Mouse (Mus musculus): ENCODE data around the gene Dab2ip. TPM values are rescaled to one million over a fixed set of nuclear protein-coding genes. Genes with fewer than 3 reads are reported as not detected.

Gene Dab2ip
- total and polyA plus RNA-seq, 3 experiments, result 4.0 to 9.9 TPM; not detected in 1

GRCm38 (mm10) chr2:35565051-35565836 is 7.2 kb downstream of the Dab2ip start:
- 0 out of 2 replicates have a peak, but pooled peaks have one; percentile 28 for TF ChIP-seq ETS1 (IDR thresholded peaks at IDR 0.05; ENCODE audit: low read depth, low read length)
- peak in 1 of 2 experiments; percentile 52; a peak in 2 of 4 replicates for TF ChIP-seq EP300 (IDR thresholded peaks at IDR 0.05; ENCODE audit: low read depth in 1 of 2, low read length in 2 of 2)
- no peak for TF ChIP-seq USF1 (IDR thresholded peaks at IDR 0.05; ENCODE audit: low read depth, low read length)
- 0 out of 2 replicates have a peak, but pooled peaks have one; percentile 40 for TF ChIP-seq GATA1 (IDR thresholded peaks at IDR 0.05; ENCODE audit: low read depth, low read length)
- peaks cover 11 to 36% of the 10 kb centered on the region in 2 experiments for H3K4me1 ChIP-seq (ENCODE audit: control insufficient read depth in 1 of 2, insufficient read depth in 2 of 2, low read length in 2 of 2)
- H3K79me2 ChIP-seq (ENCODE audit: control insufficient read depth, insufficient read depth, low read length, poor library complexity), result no peaks in the 10 kb centered on the region
- H3K27ac ChIP-seq (ENCODE audit: control insufficient read depth, low read depth, low read length), result 0 out of 2 replicates have a peak overlapping the region, but pooled peaks have one; percentile 34
- no peak overlapping the region for H3K9ac ChIP-seq (ENCODE audit: control insufficient read depth, low read depth, low read length, poor library complexity, severe bottlenecking)
- peak; percentile 61 for DNase-seq (ENCODE audit: low read depth, low spot score)
- H3K27me3 ChIP-seq (ENCODE audit: control insufficient read depth in 1 of 2, insufficient read depth in 2 of 2, low read length in 2 of 2), result no peaks in the 10 kb centered on the region
- no peaks in the 10 kb centered on the region for H3K9me3 ChIP-seq (replicated peaks; ENCODE audit: insufficient read depth, low read length)
- peaks cover 0 to 4% of the 10 kb centered on the region in 2 experiments; a peak in 2 of 4 replicates for H3K36me3 ChIP-seq (ENCODE audit: control insufficient read depth in 1 of 2, insufficient read depth in 2 of 2, low read length in 2 of 2)
- no peak overlapping the region for H3K4me3 ChIP-seq (ENCODE audit: control insufficient read depth in 1 of 2, insufficient read depth in 1 of 2, low read depth in 2 of 2, low read length in 2 of 2)

DNA sequence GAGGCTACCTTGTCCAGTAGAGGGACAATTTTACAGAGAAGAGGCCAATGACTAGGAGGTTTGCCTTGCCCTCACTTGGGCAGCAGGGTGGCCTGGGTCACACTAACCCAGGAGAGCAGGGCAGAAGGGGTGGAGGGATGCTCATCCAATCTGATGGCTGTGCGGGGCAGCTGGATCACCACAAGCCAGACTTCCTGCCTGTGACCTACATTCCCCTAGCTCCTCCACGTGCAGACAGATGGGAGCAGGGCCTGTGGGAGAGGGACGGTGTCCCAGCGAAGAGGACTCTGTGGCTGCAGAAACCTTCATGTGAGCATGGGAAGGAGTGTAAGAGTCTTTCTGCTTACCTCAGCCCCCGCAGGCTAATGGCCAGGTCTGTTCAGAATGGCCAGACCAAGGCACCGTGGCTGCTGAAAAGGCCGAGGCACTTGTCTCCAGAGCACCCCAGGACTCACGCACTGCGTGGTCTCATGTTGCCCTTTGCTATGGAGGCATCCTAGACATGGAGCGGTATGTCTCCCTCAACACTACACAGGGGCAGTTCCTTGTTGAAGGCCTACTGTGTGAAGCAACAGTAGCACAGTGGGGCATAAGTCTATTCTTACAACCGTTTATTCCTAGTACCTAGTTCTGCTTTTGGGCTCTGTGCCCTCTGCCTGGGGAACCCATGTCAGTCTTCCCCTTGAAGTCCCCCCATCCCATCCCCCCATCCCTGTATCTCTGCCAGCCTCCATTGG is 9.1 kb downstream of the Dab2ip start:
- no peak overlapping the region for H3K4me3 ChIP-seq (ENCODE audit: control insufficient read depth in 1 of 2, insufficient read depth in 1 of 2, low read depth in 2 of 2, low read length in 2 of 2)
- peak; percentile 27 for DNase-seq (ENCODE audit: low read depth, low spot score)
- TF ChIP-seq ZKSCAN1 (IDR thresholded peaks at IDR 0.05; ENCODE audit: low read depth, low read length) (peak; percentile 92), MAFK (IDR thresholded peaks at IDR 0.05; ENCODE audit: borderline replicate concordance, low read depth, low read length) (no peak), GABPA (IDR thresholded peaks at IDR 0.05; ENCODE audit: low read depth, low read length) (no peak), TAL1 (IDR thresholded peaks at IDR 0.05; ENCODE audit: low read length) (no peak)

GRCm38 (mm10) chr2:35567694-35568149 is 9.7 kb downstream of the Dab2ip start:
- Histone ChIP-seq H3K27me3 (ENCODE audit: control insufficient read depth in 1 of 2, insufficient read depth in 2 of 2, low read length in 2 of 2) (no peaks in the 10 kb centered on the region), H3K9me3 (replicated peaks; ENCODE audit: insufficient read depth, low read length) (no peaks in the 10 kb centered on the region), H3K36me3 (ENCODE audit: control insufficient read depth in 1 of 2, insufficient read depth in 2 of 2, low read length in 2 of 2) (peaks cover 0 to 4% of the 10 kb centered on the region in 2 experiments; a peak in 2 of 4 replicates), H3K79me2 (ENCODE audit: control insufficient read depth, insufficient read depth, low read length, poor library complexity) (no peaks in the 10 kb centered on the region), H3K4me3 (ENCODE audit: control insufficient read depth in 1 of 2, insufficient read depth in 1 of 2, low read depth in 2 of 2, low read length in 2 of 2) (no peak overlapping the region), H3K9ac (ENCODE audit: control insufficient read depth, low read depth, low read length, poor library complexity, severe bottlenecking) (no peak overlapping the region), H3K4me1 (ENCODE audit: control insufficient read depth in 1 of 2, insufficient read depth in 2 of 2, low read length in 2 of 2) (peaks cover 9 to 27% of the 10 kb centered on the region in 2 experiments), H3K27ac (ENCODE audit: control insufficient read depth, low read depth, low read length) (no peak overlapping the region)
- DNase-seq (ENCODE audit: low read depth, low spot score), result no peak
- TF ChIP-seq MEF2A (IDR thresholded peaks at IDR 0.05; ENCODE audit: extremely low read depth, insufficient replicate concordance, low read depth, low read length, poor library complexity, severe bottlenecking) (no peak), ZMIZ1 (IDR thresholded peaks at IDR 0.05; ENCODE audit: low read depth, low read length) (no peak)

More for the DNA sequence above, 9.1 kb downstream of the Dab2ip start:
- Histone ChIP-seq H3K36me3 (ENCODE audit: control insufficient read depth in 1 of 2, insufficient read depth in 2 of 2, low read length in 2 of 2) (peaks cover 0 to 4% of the 10 kb centered on the region in 2 experiments; a peak in 2 of 4 replicates), H3K9me3 (replicated peaks; ENCODE audit: insufficient read depth, low read length) (no peaks in the 10 kb centered on the region), H3K9ac (ENCODE audit: control insufficient read depth, low read depth, low read length, poor library complexity, severe bottlenecking) (no peak overlapping the region), H3K4me1 (ENCODE audit: control insufficient read depth in 1 of 2, insufficient read depth in 2 of 2, low read length in 2 of 2) (peaks cover 11 to 33% of the 10 kb centered on the region in 2 experiments), H3K79me2 (ENCODE audit: control insufficient read depth, insufficient read depth, low read length, poor library complexity) (no peaks in the 10 kb centered on the region), H3K27ac (ENCODE audit: control insufficient read depth, low read depth, low read length) (no peak overlapping the region), H3K27me3 (ENCODE audit: control insufficient read depth in 1 of 2, insufficient read depth in 2 of 2, low read length in 2 of 2) (no peaks in the 10 kb centered on the region)
